Mouse (Mus musculus) midbrain, embryonic 12.5 days (tissue): ENCODE measurements around the gene C2cd4c. TPM values are rescaled to one million over a fixed set of nuclear protein-coding genes. Genes with fewer than 3 reads are reported as not detected.

Source experiments
- ATAC-seq: fragments of 200-750 bp; cut with Nextera tagmentation; 2 replicates; pipeline ENCODE4 v1.8.0; 2017; ENCODE audit warnings: low read depth, moderate TSS enrichment, moderate library complexity; ENCODE audit not compliant: low FRiP score
- H3K27ac ChIP-seq: fragments of 300-500 bp; sonication (generic); replicated peaks from 2 replicates; pipeline ENCODE4 v1.5.1; 2016; ENCODE audit warnings: mild to moderate bottlenecking
- H3K27me3 ChIP-seq: fragments of 300-500 bp; sonication (generic); 2 replicates; pipeline ENCODE4 v1.6.1; 2016; ENCODE audit warnings: mild to moderate bottlenecking
- H3K36me3 ChIP-seq: fragments of 300-500 bp; sonication (generic); 2 replicates; pipeline ENCODE4 v1.6.1; 2016
- H3K4me1 ChIP-seq: fragments of 300-500 bp; sonication (generic); 2 replicates; pipeline ENCODE4 v1.6.1; 2016
- H3K4me2 ChIP-seq: fragments of 300-500 bp; sonication (generic); replicated peaks from 2 replicates; pipeline ENCODE4 v1.6.1; 2016; ENCODE audit warnings: mild to moderate bottlenecking, moderate library complexity
- H3K4me3 ChIP-seq: fragments of 300-500 bp; sonication (generic); 2 replicates; pipeline ENCODE4 v1.5.1; 2016; ENCODE audit warnings: mild to moderate bottlenecking
- H3K9ac ChIP-seq: fragments of 300-500 bp; sonication (generic); replicated peaks from 2 replicates; pipeline ENCODE4 v1.6.1; 2016; ENCODE audit warnings: mild to moderate bottlenecking, moderate library complexity
- H3K9me3 ChIP-seq: fragments of 300-500 bp; sonication (generic); 2 replicates; pipeline ENCODE4 v1.6.1; 2016; ENCODE audit warnings: mild to moderate bottlenecking
- WGBS: fragments of 180-500 bp; shearing (Covaris S2); methylation state at CpG from one replicate; pipeline ENCODE4 v1.1.7; 2016; 5-methylcytosine and 5-hydroxymethylcytosine counted together
- polyA plus RNA-seq: library from polyadenylated mRNA; unstranded; fragments of >200 nt; fragmentation: Nextera tagmentation; extraction: Ambion mirVana; gene quantifications from 2 replicates; pipeline ENCODE4 v1.2.1, GENCODE M21; 2016

C2cd4c gene
- polyA plus RNA-seq, 1 experiment from 2014 or later = 0.04 TPM

GRCm38 (mm10) chr10:79636287-79636686 is 22.5 kb upstream of the C2cd4c start:
- Histone ChIP-seq H3K4me1 (peaks cover 21% of the 10 kb centered on the region; the same call in 1 of the 2 replicates), H3K27ac (peak overlapping the region; percentile 88; the same call in 1 of the 2 replicates), H3K4me2 (peak overlapping the region; percentile 81), H3K27me3 (peaks cover 46% of the 10 kb centered on the region), H3K9me3 (no peaks in the 10 kb centered on the region), H3K36me3 (no peaks in the 10 kb centered on the region), H3K9ac (peak overlapping the region; percentile 81), H3K4me3 (peak overlapping the region; percentile 65)
- ATAC-seq = no peak
- 80% methylated on average over 8 of the region's 8 CpGs for WGBS

- Histone ChIP-seq H3K4me3 (no peak overlapping the region), H3K9me3 (no peaks in the 10 kb centered on the region), H3K27me3 (peaks cover 24% of the 10 kb centered on the region), H3K4me2 (no peak overlapping the region), H3K9ac (no peak overlapping the region), H3K27ac (no peak overlapping the region), H3K4me1 (peaks cover 12% of the 10 kb centered on the region; the same call in 1 of the 2 replicates), H3K36me3 (no peaks in the 10 kb centered on the region)
- WGBS = 87% methylated on average over 17 of the region's 17 CpGs
- ATAC-seq = no peak
Observed at GRCm38 (mm10) chr10:79633006-79633777, 19.4 kb upstream of the C2cd4c start.

GRCm38 (mm10) chr10:79631432-79631831 is 17.6 kb upstream of the C2cd4c start:
- Histone ChIP-seq H3K36me3 (no peaks in the 10 kb centered on the region), H3K27me3 (peaks cover 6% of the 10 kb centered on the region; the same call in 1 of the 2 replicates), H3K9me3 (no peaks in the 10 kb centered on the region), H3K9ac (no peak overlapping the region), H3K4me3 (no peak overlapping the region), H3K4me2 (no peak overlapping the region), H3K27ac (no peak overlapping the region), H3K4me1 (0 out of 2 replicates have a peak, but pooled peaks cover 5% of the 10 kb centered on the region)
- ATAC-seq = no peak
- 83% methylated on average over 4 of the region's 4 CpGs for WGBS

DNA sequence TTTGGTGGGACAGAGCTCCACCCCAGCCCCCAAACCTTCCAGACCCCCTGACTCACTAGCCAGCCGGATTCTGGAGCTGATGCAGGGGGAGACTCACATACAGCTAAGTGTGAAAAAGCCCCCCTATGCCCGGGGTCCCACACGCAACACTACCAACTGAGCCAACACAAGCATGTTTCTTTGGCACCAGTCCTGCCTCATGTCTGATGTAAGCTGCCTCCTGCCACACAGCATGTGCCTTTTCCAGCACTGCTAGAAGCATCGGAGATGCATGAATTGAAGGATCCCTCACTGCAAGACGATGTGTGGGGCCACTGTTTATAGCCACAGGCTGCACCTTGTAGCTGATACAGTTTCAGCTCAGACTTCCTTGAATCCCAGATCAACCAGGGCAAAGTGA is 14.6 kb upstream of the C2cd4c start:
- 88% methylated on average over 5 of the region's 5 CpGs for WGBS
- Histone ChIP-seq H3K4me2 (no peak overlapping the region), H3K4me3 (no peak overlapping the region), H3K4me1 (no peaks in the 10 kb centered on the region), H3K27me3 (no peaks in the 10 kb centered on the region), H3K27ac (no peak overlapping the region), H3K9me3 (no peaks in the 10 kb centered on the region), H3K36me3 (no peaks in the 10 kb centered on the region), H3K9ac (no peak overlapping the region)
- ATAC-seq = no peak

- ATAC-seq = no peak
- no peaks in the 10 kb centered on the region for H3K9me3 ChIP-seq
- no peaks in the 10 kb centered on the region for H3K36me3 ChIP-seq
- H3K9ac ChIP-seq = no peak overlapping the region
- H3K4me2 ChIP-seq = no peak overlapping the region
- H3K27me3 ChIP-seq = no peaks in the 10 kb centered on the region
- H3K4me1 ChIP-seq = no peaks in the 10 kb centered on the region
- WGBS = 86% methylated on average over 10 of the region's 10 CpGs
- H3K4me3 ChIP-seq = no peak overlapping the region
- H3K27ac ChIP-seq = no peak overlapping the region
Observed at GRCm38 (mm10) chr10:79626156-79626555, 12.3 kb upstream of the C2cd4c start.

DNA sequence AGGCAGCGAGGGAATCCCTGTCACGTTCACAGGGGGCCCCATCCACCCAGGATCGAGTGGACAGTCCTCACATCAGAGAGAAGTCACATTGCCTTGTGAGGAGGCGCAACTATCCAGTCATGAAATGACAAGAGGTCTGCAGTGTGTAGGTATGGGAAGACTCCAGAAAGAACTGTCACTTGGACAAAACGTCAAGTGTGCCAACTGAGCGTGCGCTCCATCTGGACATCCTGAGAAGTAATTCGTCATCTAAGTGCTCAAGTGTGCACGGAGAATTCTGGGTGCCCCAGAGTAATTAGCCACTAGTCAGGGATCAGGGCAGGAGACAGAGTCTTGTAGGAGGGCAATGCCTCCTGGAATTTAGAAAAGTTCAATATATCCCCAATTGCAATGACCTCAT is 11.6 kb upstream of the C2cd4c start:
- 87% methylated on average over 9 of the region's 9 CpGs for WGBS
- no peak overlapping the region for H3K4me2 ChIP-seq
- no peaks in the 10 kb centered on the region for H3K4me1 ChIP-seq
- no peak overlapping the region for H3K27ac ChIP-seq
- H3K27me3 ChIP-seq = no peaks in the 10 kb centered on the region; the same call in 1 of the 2 replicates
- ATAC-seq = no peak
- no peak overlapping the region for H3K4me3 ChIP-seq
- no peaks in the 10 kb centered on the region for H3K9me3 ChIP-seq
- no peak overlapping the region for H3K9ac ChIP-seq
- 0 out of 2 replicates have a peak, but pooled peaks cover 4% of the 10 kb centered on the region for H3K36me3 ChIP-seq

DNA sequence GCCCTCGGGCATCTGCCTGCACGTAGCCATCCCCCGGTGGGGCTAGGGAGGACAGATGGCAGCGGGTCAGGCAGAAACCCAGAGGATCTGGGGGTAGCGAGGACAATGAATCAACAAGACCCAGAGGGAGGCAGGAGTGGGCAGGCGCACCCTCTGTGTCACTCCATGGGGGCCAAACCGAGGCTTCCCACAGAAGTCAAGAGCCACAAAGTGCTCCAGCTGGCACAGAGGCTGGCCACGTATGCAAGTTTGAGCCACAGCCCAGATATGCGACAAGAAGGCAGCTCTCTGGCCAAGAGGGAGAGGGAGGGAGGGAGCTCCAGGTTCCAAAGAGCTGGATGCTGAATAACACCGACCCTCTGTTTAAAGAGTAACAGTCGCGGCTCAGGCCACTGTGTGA is 10.1 kb upstream of the C2cd4c start:
- Histone ChIP-seq H3K4me2 (no peak overlapping the region), H3K4me3 (no peak overlapping the region), H3K9ac (0 out of 2 replicates have a peak overlapping the region, but pooled peaks have one; percentile 5), H3K27me3 (no peaks in the 10 kb centered on the region; the same call in 1 of the 2 replicates), H3K9me3 (no peaks in the 10 kb centered on the region), H3K4me1 (no peaks in the 10 kb centered on the region), H3K36me3 (peaks cover 13% of the 10 kb centered on the region; the same call in 1 of the 2 replicates), H3K27ac (no peak overlapping the region)
- no peak for ATAC-seq
- 68% methylated on average over 12 of the region's 12 CpGs for WGBS

DNA sequence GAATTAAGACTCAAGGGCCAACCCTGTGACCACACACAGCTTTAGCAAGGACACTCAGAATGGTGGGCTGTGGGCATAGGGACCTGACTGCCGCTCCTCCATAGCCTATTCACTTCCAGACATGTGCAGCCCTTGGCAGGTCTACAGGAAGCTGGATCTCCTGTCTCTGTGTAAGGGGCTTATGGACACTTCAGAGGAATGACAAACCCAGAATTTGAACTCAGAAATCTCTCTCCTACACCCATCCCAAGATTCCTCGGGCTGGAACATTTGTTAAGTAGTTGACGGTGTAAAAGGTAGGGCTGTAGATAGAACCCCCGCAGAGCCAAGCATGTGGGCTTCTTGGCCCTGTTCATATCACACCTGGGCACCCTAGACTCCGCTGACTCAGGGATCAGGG is 2.6 kb upstream of the C2cd4c start:
- Histone ChIP-seq H3K36me3 (peaks cover 13% of the 10 kb centered on the region; the same call in 1 of the 2 replicates), H3K9ac (no peak overlapping the region), H3K4me3 (no peak overlapping the region), H3K27me3 (peaks cover 33% of the 10 kb centered on the region), H3K9me3 (no peaks in the 10 kb centered on the region), H3K27ac (no peak overlapping the region), H3K4me2 (no peak overlapping the region), H3K4me1 (peaks cover 26% of the 10 kb centered on the region)
- 89% methylated on average over 5 of the region's 5 CpGs for WGBS
- no peak for ATAC-seq

- H3K4me3 ChIP-seq = no peak overlapping the region
- peaks cover 26% of the 10 kb centered on the region for H3K4me1 ChIP-seq
- H3K27ac ChIP-seq = peak overlapping the region; percentile 2; the same call in 1 of the 2 replicates
- H3K36me3 ChIP-seq = peaks cover 13% of the 10 kb centered on the region; the same call in 1 of the 2 replicates
- WGBS = 5% methylated on average over 8 of the region's 8 CpGs
- H3K4me2 ChIP-seq = no peak overlapping the region
- no peak overlapping the region for H3K9ac ChIP-seq
- no peak for ATAC-seq
- H3K27me3 ChIP-seq = peaks cover 38% of the 10 kb centered on the region
- H3K9me3 ChIP-seq = no peaks in the 10 kb centered on the region
Observed at GRCm38 (mm10) chr10:79615860-79616259, 2.0 kb upstream of the C2cd4c start.

GRCm38 (mm10) chr10:79614305-79614643 is 449 bp upstream of the C2cd4c start:
- H3K9ac ChIP-seq = no peak overlapping the region

DNA sequence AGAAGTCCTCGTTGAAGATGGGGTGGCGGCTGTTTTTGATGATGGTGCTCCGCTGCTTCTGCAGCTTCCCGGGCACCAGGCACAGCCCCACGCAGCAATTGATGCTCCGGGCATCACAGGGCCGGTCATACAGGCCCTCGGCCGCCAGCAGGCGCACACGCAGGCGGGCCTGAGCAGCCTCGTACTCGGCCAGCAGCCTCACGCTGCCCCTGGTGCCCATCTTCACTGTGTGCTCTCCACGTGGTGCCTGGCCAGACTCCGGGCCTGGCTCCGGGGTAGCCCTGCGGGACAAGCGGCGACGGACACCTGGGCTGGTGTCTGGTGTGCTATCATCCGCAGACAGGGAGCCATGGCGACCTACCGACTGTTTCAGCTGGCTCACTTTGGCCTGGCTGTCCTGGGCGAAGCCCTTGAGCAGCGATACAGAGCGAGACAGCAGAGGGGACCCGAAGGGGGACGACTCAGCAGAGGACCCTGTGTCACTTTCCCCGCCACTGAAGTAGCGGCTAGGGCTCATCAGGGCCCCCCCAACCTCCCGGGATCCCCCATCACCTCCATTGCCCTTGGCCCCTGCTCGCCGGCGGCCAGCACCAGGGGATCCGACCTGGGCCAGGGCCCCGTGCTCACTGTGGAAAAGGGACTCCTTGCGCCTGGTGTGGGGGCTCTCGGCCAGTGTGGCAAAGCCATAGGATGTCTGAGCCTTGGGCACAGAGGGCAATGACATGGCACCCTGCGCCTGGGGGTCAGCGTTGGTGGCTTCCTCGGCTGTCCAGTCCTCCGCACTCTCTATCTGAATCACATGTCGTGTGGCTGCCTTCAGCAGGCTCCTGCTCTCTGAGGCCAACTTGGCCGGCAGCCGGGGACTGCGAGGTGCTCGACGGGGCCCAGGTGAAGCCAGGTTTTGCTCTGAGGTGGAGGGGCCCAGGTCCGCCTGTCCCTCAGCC is 1.4 kb downstream of the C2cd4c start:
- peak overlapping the region; percentile 20; the same call in 1 of the 2 replicates for H3K9ac ChIP-seq
- 11% methylated on average over 51 of the region's 51 CpGs for WGBS
- ATAC-seq = peak; percentile 31
- no peaks in the 10 kb centered on the region for H3K9me3 ChIP-seq
- H3K27ac ChIP-seq = no peak overlapping the region
- H3K27me3 ChIP-seq = peaks cover 59% of the 10 kb centered on the region
- H3K4me1 ChIP-seq = peaks cover 26% of the 10 kb centered on the region
- H3K4me2 ChIP-seq = peak overlapping the region; percentile 100
- no peaks in the 10 kb centered on the region for H3K36me3 ChIP-seq
- peak overlapping the region; percentile 61 for H3K4me3 ChIP-seq

More at GRCm38 (mm10) chr10:79614305-79614643, 449 bp upstream of the C2cd4c start:
- H3K4me2 ChIP-seq = peak overlapping the region; percentile 100
- no peaks in the 10 kb centered on the region for H3K9me3 ChIP-seq
- ATAC-seq = no peak; the same call in 1 of the 2 replicates
- no peak overlapping the region for H3K27ac ChIP-seq
- peak overlapping the region; percentile 61 for H3K4me3 ChIP-seq
- H3K36me3 ChIP-seq = no peaks in the 10 kb centered on the region
- 85% methylated on average over 1 of the region's 1 CpGs for WGBS
- peaks cover 54% of the 10 kb centered on the region for H3K27me3 ChIP-seq
- peaks cover 26% of the 10 kb centered on the region for H3K4me1 ChIP-seq
